Mouse (Mus musculus): Measurements from ENCODE around the gene Nedd9. TPM values are rescaled to one million over a fixed set of nuclear protein-coding genes. Genes with fewer than 3 reads are reported as not detected.

Nedd9 gene
- total and polyA plus RNA-seq, 3 experiments, result 0.15 to 0.25 TPM; not detected in 1

DNA sequence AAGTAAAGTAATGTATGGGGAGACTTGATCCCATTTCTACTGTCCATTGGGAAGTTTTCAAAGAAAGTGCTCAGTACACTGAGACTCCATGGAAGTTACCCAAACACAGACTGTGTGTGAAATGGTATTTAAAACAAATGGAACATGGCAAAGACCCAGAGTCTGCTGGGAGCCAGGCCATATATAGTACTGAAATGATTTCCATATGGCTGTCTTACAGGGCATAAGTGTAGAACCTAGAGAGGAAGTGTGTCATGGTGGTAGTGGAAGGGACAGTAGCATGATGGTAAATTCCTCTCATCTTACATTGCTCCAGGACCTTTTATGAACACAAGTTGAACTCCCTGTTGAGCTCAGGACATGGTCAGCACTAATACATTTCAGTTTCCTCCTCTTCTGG lies 43.2 kb upstream of the Nedd9 start:
- TF ChIP-seq MEF2A (IDR thresholded peaks at IDR 0.05; ENCODE audit: extremely low read depth, insufficient replicate concordance, low read depth, low read length, poor library complexity, severe bottlenecking), result no peak
- Histone ChIP-seq H3K36me3 (ENCODE audit: control insufficient read depth in 1 of 2, insufficient read depth in 2 of 2, low read length in 2 of 2) (no peaks in the 10 kb centered on the region), H3K4me3 (ENCODE audit: control insufficient read depth in 1 of 2, insufficient read depth in 1 of 2, low read depth in 2 of 2, low read length in 2 of 2) (no peak overlapping the region), H3K27ac (ENCODE audit: control insufficient read depth, low read depth, low read length) (no peak overlapping the region), H3K4me1 (ENCODE audit: control insufficient read depth in 1 of 2, insufficient read depth in 2 of 2, low read length in 2 of 2) (no peaks in the 10 kb centered on the region), H3K27me3 (ENCODE audit: control insufficient read depth in 1 of 2, insufficient read depth in 2 of 2, low read length in 2 of 2) (no peaks in the 10 kb centered on the region), H3K9me3 (replicated peaks; ENCODE audit: insufficient read depth, low read length) (no peaks in the 10 kb centered on the region), H3K9ac (ENCODE audit: control insufficient read depth, low read depth, low read length, poor library complexity, severe bottlenecking) (no peak overlapping the region), H3K79me2 (ENCODE audit: control insufficient read depth, insufficient read depth, low read length, poor library complexity) (no peaks in the 10 kb centered on the region)
- DNase-seq (ENCODE audit: low read depth, low spot score), result no peak

DNA sequence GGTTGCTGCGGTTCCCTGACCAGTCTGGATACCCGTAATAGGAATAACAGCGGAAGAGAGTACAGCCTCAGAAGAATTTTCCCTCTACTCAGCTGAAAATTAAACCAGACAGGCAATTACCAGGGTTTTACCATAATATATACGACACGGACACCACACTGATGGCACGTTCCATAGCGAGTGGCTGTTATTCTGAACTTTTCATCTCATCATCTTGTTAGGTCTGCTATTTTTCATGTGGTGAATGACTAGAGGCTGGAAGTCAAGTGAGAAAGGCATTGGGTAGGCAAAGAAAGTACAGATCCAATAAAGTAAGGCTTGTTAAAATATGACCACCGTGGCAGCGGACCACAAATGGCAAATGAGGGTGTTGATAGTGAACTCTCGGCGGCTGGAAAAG lies 37.0 kb upstream of the Nedd9 start:
- no peaks in the 10 kb centered on the region for H3K27me3 ChIP-seq (ENCODE audit: control insufficient read depth in 1 of 2, insufficient read depth in 2 of 2, low read length in 2 of 2)
- no peak overlapping the region for H3K4me3 ChIP-seq (ENCODE audit: control insufficient read depth in 1 of 2, insufficient read depth in 1 of 2, low read depth in 2 of 2, low read length in 2 of 2)
- H3K9me3 ChIP-seq (replicated peaks; ENCODE audit: insufficient read depth, low read length), result no peaks in the 10 kb centered on the region
- H3K36me3 ChIP-seq (ENCODE audit: control insufficient read depth in 1 of 2, insufficient read depth in 2 of 2, low read length in 2 of 2), result no peaks in the 10 kb centered on the region
- H3K79me2 ChIP-seq (ENCODE audit: control insufficient read depth, insufficient read depth, low read length, poor library complexity), result no peaks in the 10 kb centered on the region
- H3K4me1 ChIP-seq (ENCODE audit: control insufficient read depth in 1 of 2, insufficient read depth in 2 of 2, low read length in 2 of 2), result no peaks in the 10 kb centered on the region
- no peak for DNase-seq (ENCODE audit: low read depth, low spot score)
- no peak overlapping the region for H3K27ac ChIP-seq (ENCODE audit: control insufficient read depth, low read depth, low read length)
- TF ChIP-seq CTCF (IDR thresholded peaks at IDR 0.05 in 2 of 3, conservative IDR thresholded peaks at IDR 0.05 in 1 of 3; ENCODE audit: control insufficient read depth in 1 of 3, insufficient read depth in 1 of 3, low read depth in 2 of 3, low read length in 3 of 3, poor library complexity in 1 of 3, severe bottlenecking in 1 of 3), result no peak
- TF ChIP-seq NRF1 (IDR thresholded peaks at IDR 0.05; ENCODE audit: insufficient read depth, low read depth, low read length, poor library complexity, severe bottlenecking), result no peak
- TF ChIP-seq KAT2A (conservative IDR thresholded peaks at IDR 0.05; ENCODE audit: low read depth, low read length), result no peak
- TF ChIP-seq E2F4 (IDR thresholded peaks at IDR 0.05; ENCODE audit: borderline replicate concordance, low read depth, low read length), result no peak
- TF ChIP-seq POLR2AphosphoS2 (IDR thresholded peaks at IDR 0.05; ENCODE audit: low read length), result no peak
- no peak for TF ChIP-seq MAFK (IDR thresholded peaks at IDR 0.05; ENCODE audit: borderline replicate concordance, low read depth, low read length)
- TF ChIP-seq CHD1 (IDR thresholded peaks at IDR 0.05; ENCODE audit: low read depth, low read length), result no peak
- TF ChIP-seq SIN3A (IDR thresholded peaks at IDR 0.05; ENCODE audit: low read length), result no peak
- no peak for TF ChIP-seq HCFC1 (IDR thresholded peaks at IDR 0.05; ENCODE audit: low read depth, low read length)
- no peak for TF ChIP-seq ELF1 (IDR thresholded peaks at IDR 0.05; ENCODE audit: low read depth, low read length)
- no peak for TF ChIP-seq TBP (IDR thresholded peaks at IDR 0.05; ENCODE audit: low read depth, low read length)
- no peak for TF ChIP-seq MXI1 (IDR thresholded peaks at IDR 0.05; ENCODE audit: low read depth, low read length)
- no peak overlapping the region for H3K9ac ChIP-seq (ENCODE audit: control insufficient read depth, low read depth, low read length, poor library complexity, severe bottlenecking)

DNA sequence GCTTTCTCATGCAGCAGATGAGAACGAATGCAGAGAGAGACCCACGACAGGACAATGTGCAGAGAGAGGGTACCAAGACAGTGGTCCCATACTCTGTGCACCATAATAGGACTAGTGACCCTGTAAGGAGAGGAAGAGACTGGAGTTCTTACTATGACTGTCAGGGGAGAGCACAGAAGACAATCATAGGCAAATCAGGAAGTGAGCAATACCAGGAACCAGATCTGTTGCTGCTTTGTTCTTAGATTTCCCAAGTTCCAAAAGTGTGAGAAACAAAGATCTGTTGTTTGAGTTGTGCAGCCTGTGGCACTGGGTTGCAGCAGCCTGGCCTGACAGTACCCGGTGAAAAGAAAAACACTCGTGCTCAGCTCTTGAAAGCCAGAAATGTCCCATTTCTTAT lies 34.1 kb upstream of the Nedd9 start:
- no peaks in the 10 kb centered on the region for H3K4me1 ChIP-seq (ENCODE audit: control insufficient read depth in 1 of 2, insufficient read depth in 2 of 2, low read length in 2 of 2)
- no peaks in the 10 kb centered on the region for H3K36me3 ChIP-seq (ENCODE audit: control insufficient read depth in 1 of 2, insufficient read depth in 2 of 2, low read length in 2 of 2)
- H3K9ac ChIP-seq (ENCODE audit: control insufficient read depth, low read depth, low read length, poor library complexity, severe bottlenecking), result no peak overlapping the region
- no peak overlapping the region for H3K27ac ChIP-seq (ENCODE audit: control insufficient read depth, low read depth, low read length)
- no peaks in the 10 kb centered on the region for H3K27me3 ChIP-seq (ENCODE audit: control insufficient read depth in 1 of 2, insufficient read depth in 2 of 2, low read length in 2 of 2)
- no peaks in the 10 kb centered on the region for H3K79me2 ChIP-seq (ENCODE audit: control insufficient read depth, insufficient read depth, low read length, poor library complexity)
- H3K4me3 ChIP-seq (ENCODE audit: control insufficient read depth in 1 of 2, insufficient read depth in 1 of 2, low read depth in 2 of 2, low read length in 2 of 2), result no peak overlapping the region
- no peak for TF ChIP-seq MXI1 (IDR thresholded peaks at IDR 0.05; ENCODE audit: low read depth, low read length)
- TF ChIP-seq RAD21 (IDR thresholded peaks at IDR 0.05; ENCODE audit: low read depth, low read length), result no peak
- no peak for TF ChIP-seq ZMIZ1 (IDR thresholded peaks at IDR 0.05; ENCODE audit: low read depth, low read length)
- TF ChIP-seq POLR2A (IDR thresholded peaks at IDR 0.05; ENCODE audit: control insufficient read depth in 1 of 2, insufficient read depth in 1 of 2, low read depth in 1 of 2, low read length in 2 of 2, poor library complexity in 1 of 2), result no peak
- TF ChIP-seq POLR2AphosphoS2 (IDR thresholded peaks at IDR 0.05; ENCODE audit: low read length), result no peak
- TF ChIP-seq GABPA (IDR thresholded peaks at IDR 0.05; ENCODE audit: low read depth, low read length), result no peak
- no peak for TF ChIP-seq CHD1 (IDR thresholded peaks at IDR 0.05; ENCODE audit: low read depth, low read length)
- TF ChIP-seq CTCF (IDR thresholded peaks at IDR 0.05 in 2 of 3, conservative IDR thresholded peaks at IDR 0.05 in 1 of 3; ENCODE audit: control insufficient read depth in 1 of 3, insufficient read depth in 1 of 3, low read depth in 2 of 3, low read length in 3 of 3, poor library complexity in 1 of 3, severe bottlenecking in 1 of 3), result no peak
- TF ChIP-seq ZNF384 (IDR thresholded peaks at IDR 0.05; ENCODE audit: low read depth, low read length), result no peak
- no peak for TF ChIP-seq ETS1 (IDR thresholded peaks at IDR 0.05; ENCODE audit: low read depth, low read length)
- no peak for TF ChIP-seq USF1 (IDR thresholded peaks at IDR 0.05; ENCODE audit: low read depth, low read length)
- no peak for TF ChIP-seq EP300 (IDR thresholded peaks at IDR 0.05; ENCODE audit: low read depth in 1 of 2, low read length in 2 of 2)
- no peak for TF ChIP-seq HCFC1 (IDR thresholded peaks at IDR 0.05; ENCODE audit: low read depth, low read length)
- TF ChIP-seq TBP (IDR thresholded peaks at IDR 0.05; ENCODE audit: low read depth, low read length), result no peak
- no peak for TF ChIP-seq MAX (IDR thresholded peaks at IDR 0.05; ENCODE audit: low read length)
- no peak for TF ChIP-seq ELF1 (IDR thresholded peaks at IDR 0.05; ENCODE audit: low read depth, low read length)
- TF ChIP-seq SIN3A (IDR thresholded peaks at IDR 0.05; ENCODE audit: low read length), result no peak
- TF ChIP-seq MAZ (IDR thresholded peaks at IDR 0.05; ENCODE audit: low read depth, low read length), result no peak
- no peak for TF ChIP-seq UBTF (IDR thresholded peaks at IDR 0.05; ENCODE audit: borderline replicate concordance, insufficient read depth, low read depth, low read length)
- TF ChIP-seq BHLHE40 (IDR thresholded peaks at IDR 0.05; ENCODE audit: borderline replicate concordance, low read depth, low read length), result no peak
- H3K9me3 ChIP-seq (replicated peaks; ENCODE audit: insufficient read depth, low read length), result no peaks in the 10 kb centered on the region
- no peak for DNase-seq (ENCODE audit: low read depth, low spot score)
